Mouse (Mus musculus): ENCODE data around the gene Irgq.

DNA sequence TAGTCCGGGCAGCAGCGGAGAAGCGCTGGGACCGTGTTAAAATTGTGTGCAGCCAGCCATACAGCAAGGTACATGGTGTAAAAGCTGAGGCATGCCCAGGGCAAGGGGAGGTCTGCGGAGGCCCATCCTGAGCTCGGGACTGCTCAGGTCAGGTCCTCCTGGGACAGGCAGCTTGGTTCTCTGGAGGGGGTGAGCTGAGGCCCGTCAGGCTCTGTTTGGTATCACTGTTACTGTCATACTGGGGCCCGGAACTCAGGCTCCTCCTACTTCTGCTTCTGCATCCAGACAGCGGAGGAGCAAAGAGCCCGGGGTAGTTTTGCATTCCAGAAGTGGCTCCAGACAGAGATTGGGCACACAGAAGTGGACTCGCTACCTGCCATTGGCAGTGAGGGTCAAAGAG, 35.1 kb downstream of the Irgq start:
- TF ChIP-seq POLR2A (IDR thresholded peaks at IDR 0.05; ENCODE audit: low read depth, low read length): no peak
- TF ChIP-seq CTCF (IDR thresholded peaks at IDR 0.05; ENCODE audit: extremely low read depth, insufficient read length, insufficient replicate concordance, low read depth, low read length): no peak

All from small intestine, adult 2 months (tissue).